Mouse (Mus musculus) liver, embryonic 14.5 days (tissue): Measurements from ENCODE around the gene Smtnl2. TPM values are rescaled to one million over a fixed set of nuclear protein-coding genes. Genes with fewer than 3 reads are reported as not detected.

Experiments used
- ATAC-seq: fragments of 200-750 bp; cut with Nextera tagmentation; 2 replicates; pipeline ENCODE4 v1.8.0; 2017; ENCODE audit warnings: moderate number of reproducible peaks, mild to moderate bottlenecking, moderate library complexity; ENCODE audit not compliant: insufficient read depth
- DNase-seq, 3 experiments: peaks; one replicate each; pipeline ENCODE4 v3.0.0-alpha.2; 2012 to 2013; ENCODE audit warnings: low read depth in 3 of 3, low spot score in 3 of 3
- H3K27ac ChIP-seq: fragments of 300-500 bp; sonication (generic); 2 replicates; pipeline ENCODE4 v1.5.1; 2014; ENCODE audit warnings: moderate library complexity, mild to moderate bottlenecking, control low read depth, inconsistent platforms
- H3K27me3 ChIP-seq: fragments of 300-500 bp; sonication (generic); 2 replicates; pipeline ENCODE4 v1.6.1; 2014; ENCODE audit warnings: mild to moderate bottlenecking, low read length, moderate library complexity; ENCODE audit not compliant: control insufficient read depth, insufficient read depth
- H3K36me3 ChIP-seq: fragments of 300-500 bp; sonication (generic); replicated peaks from 2 replicates; pipeline ENCODE4 v1.6.1; 2014; ENCODE audit warnings: low read depth; ENCODE audit not compliant: control insufficient read depth, insufficient read depth
- H3K4me1 ChIP-seq, 2 experiments: fragments of 200-500 bp in 1 of 2; fragments of 300-500 bp in 1 of 2; sonication (generic) in 1 of 2; replicated peaks; 2 replicates each; pipeline ENCODE4 v1.6.1; 2012 to 2014; ENCODE audit warnings: antibody characterized with exemption in 1 of 2, inconsistent platforms in 1 of 2, low read length in 1 of 2; ENCODE audit not compliant: control insufficient read depth in 2 of 2, insufficient read depth in 2 of 2
- H3K4me2 ChIP-seq: fragments of 300-500 bp; sonication (generic); 2 replicates; pipeline ENCODE4 v1.6.1; 2014; ENCODE audit warnings: low read depth, mild to moderate bottlenecking, control low read depth, moderate library complexity
- H3K4me3 ChIP-seq, 2 experiments: fragments of 200-500 bp in 1 of 2; fragments of 300-500 bp in 1 of 2; sonication (generic) in 1 of 2; 2 replicates each; pipeline ENCODE4 v1.5.1; 2012 to 2014; ENCODE audit warnings: low read depth in 2 of 2, low read length in 2 of 2, mild to moderate bottlenecking in 2 of 2, control low read depth in 1 of 2, inconsistent platforms in 1 of 2, moderate library complexity in 1 of 2; ENCODE audit not compliant: insufficient read depth in 1 of 2
- H3K9ac ChIP-seq: fragments of 300-500 bp; sonication (generic); replicated peaks from 2 replicates; pipeline ENCODE4 v1.6.1; 2014; ENCODE audit warnings: mild to moderate bottlenecking, control low read depth, moderate library complexity
- H3K9me3 ChIP-seq: fragments of 300-500 bp; sonication (generic); 2 replicates; pipeline ENCODE4 v1.6.1; 2016; ENCODE audit warnings: low read length, mixed read lengths; ENCODE audit not compliant: control insufficient read depth
- CTCF ChIP-seq: IDR thresholded peaks from 2 replicates; pipeline ENCODE4 v1.5.1; 2016; ENCODE audit warnings: antibody characterized with exemption, low read depth, control low read depth
- EP300 ChIP-seq: IDR thresholded peaks from 2 replicates; pipeline ENCODE4 v1.6.1; 2016; ENCODE audit warnings: antibody characterized with exemption, low read depth
- WGBS: fragments of 180-500 bp; shearing (Covaris S2); extraction: QIAGEN DNeasy Blood & Tissue Kit; methylation state at CpG from one replicate; pipeline ENCODE4 v1.1.7; 2014; ENCODE audit not compliant: insufficient replicate concordance; 5-methylcytosine and 5-hydroxymethylcytosine counted together
- polyA plus RNA-seq, 2 experiments: library from polyadenylated mRNA; depleted of rRNA in 1 of 2; stranded (reverse) in 1 of 2; unstranded in 1 of 2; fragments of >200 nt; fragmentation: Nextera tagmentation in 1 of 2; extraction: Ambion mirVana in 1 of 2; gene quantifications; 2 replicates each; pipeline versions ENCODE4 v1.2.1 to v1.2.3; 2012 to 2014

Smtnl2 gene
- polyA plus RNA-seq, 2 experiments = 0.86 to 1.3 TPM

GRCm38 (mm10) chr11:72363523-72364240 is 47.8 kb downstream of the Smtnl2 start:
- 62% methylated on average over 8 of the region's 8 CpGs for WGBS
- no peak for ATAC-seq
- Histone ChIP-seq H3K4me3 (no peak overlapping the region), H3K36me3 (no peaks in the 10 kb centered on the region), H3K9ac (no peak overlapping the region), H3K27me3 (peaks cover 4% of the 10 kb centered on the region; the same call in 1 of the 2 replicates), H3K4me2 (no peak overlapping the region), H3K27ac (no peak overlapping the region), H3K9me3 (no peaks in the 10 kb centered on the region), H3K4me1 (no peaks in the 10 kb centered on the region)
- DNase-seq = no peak
- TF ChIP-seq EP300 = no peak
- TF ChIP-seq CTCF = no peak

DNA sequence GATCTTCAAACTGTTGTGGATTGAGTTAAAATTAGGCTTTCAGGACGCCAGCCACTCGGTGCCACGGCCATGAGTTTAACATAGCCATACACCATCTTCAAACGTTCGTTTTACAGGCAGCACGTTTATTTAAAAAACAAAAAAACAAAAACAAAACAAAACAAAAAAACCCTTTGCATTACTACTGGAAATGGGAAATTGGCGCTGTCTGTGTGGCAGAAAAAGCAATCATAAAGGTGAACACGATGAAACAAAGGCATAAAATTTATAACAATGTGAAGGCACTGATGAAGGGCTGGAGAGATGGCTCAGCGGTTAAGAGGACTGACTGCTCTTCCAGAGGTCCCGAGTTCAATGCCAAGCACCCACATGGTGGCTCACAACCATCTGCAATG is 49.2 kb downstream of the Smtnl2 start, which contains the start of gene Tekt1:
TSS of gene Tekt1 (minus strand) at position 96 of the 395 bp plus-strand sequence.
- H3K4me3 ChIP-seq = peak within 1 kb of the TSS; percentile 34 to 39
- no peaks in the 10 kb centered on the region for H3K4me1 ChIP-seq
- H3K27me3 ChIP-seq = peaks cover 4% of the 10 kb centered on the region; the same call in 1 of the 2 replicates
- H3K36me3 ChIP-seq = no peaks in the 10 kb centered on the region
- no peak within 1 kb of the TSS for H3K9ac ChIP-seq
- no peak for DNase-seq
- H3K27ac ChIP-seq = no peak within 1 kb of the TSS
- ATAC-seq = no peak
- peak within 1 kb of the TSS; percentile 64 for H3K4me2 ChIP-seq
- 24% methylated on average over 10 of the region's 10 CpGs for WGBS
- no peak for TF ChIP-seq CTCF
- H3K9me3 ChIP-seq = no peaks in the 10 kb centered on the region

- Histone ChIP-seq H3K4me2 (peak overlapping the region; percentile 64), H3K4me1 (no peaks in the 10 kb centered on the region), H3K4me3 (peak overlapping the region; percentile 34 to 39), H3K9me3 (no peaks in the 10 kb centered on the region), H3K36me3 (no peaks in the 10 kb centered on the region), H3K27me3 (peaks cover 4% of the 10 kb centered on the region; the same call in 1 of the 2 replicates), H3K27ac (no peak overlapping the region), H3K9ac (no peak overlapping the region)
- no peak for TF ChIP-seq CTCF
- TF ChIP-seq EP300 = no peak
- peak in 2 of 3 experiments; percentile 10 to 15 for DNase-seq
- ATAC-seq = no peak
- 11% methylated on average over 42 of the region's 42 CpGs for WGBS
These were observed 49.8 kb downstream of the Smtnl2 start for GRCm38 (mm10) chr11:72361385-72362346.

- Histone ChIP-seq H3K36me3 (no peaks in the 10 kb centered on the region), H3K4me1 (no peaks in the 10 kb centered on the region), H3K27ac (no peak overlapping the region), H3K9me3 (no peaks in the 10 kb centered on the region), H3K4me3 (no peak overlapping the region), H3K27me3 (no peaks in the 10 kb centered on the region), H3K9ac (no peak overlapping the region), H3K4me2 (no peak overlapping the region)
- TF ChIP-seq EP300 (no peak), CTCF (peak; percentile 95)
- peak in 2 of 3 experiments; percentile 10 to 16 for DNase-seq
- WGBS = 19% methylated on average over 20 of the region's 20 CpGs
- no peak for ATAC-seq
These were observed 56.4 kb downstream of the Smtnl2 start for GRCm38 (mm10) chr11:72354971-72355728.
